Mouse (Mus musculus): ENCODE results near the gene Slc7a5.

DNA sequence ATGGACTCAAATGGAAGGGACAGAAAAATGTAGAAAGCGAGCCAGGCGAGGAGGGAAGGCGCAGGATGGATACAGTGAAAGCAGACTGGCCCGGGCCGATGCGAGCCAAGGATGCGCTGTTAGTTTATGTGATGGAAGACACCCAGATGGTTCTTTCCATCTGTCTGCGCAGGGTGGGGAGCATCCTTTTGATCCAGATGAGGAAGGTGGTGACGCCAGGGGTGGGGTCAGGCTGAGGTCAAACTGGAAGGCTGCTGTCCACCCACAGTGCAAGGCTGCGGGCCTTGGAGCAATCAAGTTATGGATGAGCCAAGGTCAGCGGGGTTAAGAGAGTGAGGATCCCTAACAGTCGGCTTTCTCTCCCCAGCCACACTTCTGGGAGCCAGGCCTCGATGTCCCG lies 28.9 kb upstream of the Slc7a5 start:
- TF ChIP-seq EP300 (IDR thresholded peaks at IDR 0.05; ENCODE audit: low read depth) (no peak), CTCF (IDR thresholded peaks at IDR 0.05; ENCODE audit: low read depth) (no peak)

Measured in liver, postnatal 0 days (tissue).